Mouse (Mus musculus) liver, embryonic 14.5 days (tissue): ENCODE data around the gene Timm29.
A peak's percentile ranks its signal among the peaks of the same experiment; 100 is the strongest.

Source experiments
- CTCF ChIP-seq: IDR thresholded peaks from 2 replicates; pipeline ENCODE4 v1.5.1; 2016; ENCODE audit warnings: antibody characterized with exemption, low read depth, control low read depth
- EP300 ChIP-seq: IDR thresholded peaks from 2 replicates; pipeline ENCODE4 v1.6.1; 2016; ENCODE audit warnings: antibody characterized with exemption, low read depth

- TF ChIP-seq EP300: no peak
- peak; percentile 8; the same call in 1 of the 2 replicates for TF ChIP-seq CTCF
Measured at GRCm38 (mm10) chr9:21547075-21547941, 45.2 kb upstream of the Timm29 start.
